Mouse (Mus musculus): ENCODE measurements at regions not wholly inside any gene's neighbourhood (a gene's known extent, or its start where the extent isn't known, plus 50 kb on each side); places are given as distances from the start of the nearest gene placed in this dataset.

Small RNA genes lying in the stretch of these regions (microRNA-seq; reads per million reads assigned to microRNA genes)
- gene Gm22406, result 0 reads per million in 2 experiments
- 0 reads per million in 2 experiments for gene Mir6390
